Mouse (Mus musculus): ENCODE measurements around the gene Chkb. TPM values are rescaled to one million over a fixed set of nuclear protein-coding genes. Genes with fewer than 3 reads are reported as not detected.

Chkb gene
- 150 and 271 TPM in 2 replicates for polyA plus RNA-seq (2012; ENCODE audit: low replicate concordance)

GRCm38 (mm10) chr15:89429352-89430221, at the start of gene Chkb, which contains the start of the genes C730034F03Rik and Gm44502:
TSS of gene Chkb (minus strand) at chr15:89429908.
TSS of gene C730034F03Rik (plus strand) at chr15:89429589.
TSS of gene Gm44502 (minus strand) at chr15:89429696.

DNA sequence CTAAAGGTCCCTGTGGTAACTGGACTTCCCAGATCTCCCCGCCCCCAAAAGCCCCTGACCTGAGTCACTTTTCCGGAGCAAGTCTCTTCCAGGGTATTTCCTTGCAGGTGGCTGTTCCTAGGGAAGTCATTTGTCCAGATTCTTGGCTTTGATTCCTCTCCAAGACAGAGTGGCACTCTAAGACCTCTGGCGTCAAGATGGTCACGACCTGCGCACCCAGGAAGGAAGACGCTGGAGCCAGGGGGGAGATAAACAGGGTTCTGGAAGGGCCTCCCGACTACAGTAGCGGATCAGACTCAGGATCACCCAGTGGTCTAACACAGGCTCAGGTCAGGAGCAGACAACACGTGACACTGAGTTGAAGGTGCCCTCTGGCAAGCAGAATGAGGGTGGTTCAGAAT, 47.4 kb upstream of the Chkb start, which contains the start of gene Arsa:
TSS of gene Arsa (minus strand) at position 335 of the 401 bp plus-strand sequence.

DNA sequence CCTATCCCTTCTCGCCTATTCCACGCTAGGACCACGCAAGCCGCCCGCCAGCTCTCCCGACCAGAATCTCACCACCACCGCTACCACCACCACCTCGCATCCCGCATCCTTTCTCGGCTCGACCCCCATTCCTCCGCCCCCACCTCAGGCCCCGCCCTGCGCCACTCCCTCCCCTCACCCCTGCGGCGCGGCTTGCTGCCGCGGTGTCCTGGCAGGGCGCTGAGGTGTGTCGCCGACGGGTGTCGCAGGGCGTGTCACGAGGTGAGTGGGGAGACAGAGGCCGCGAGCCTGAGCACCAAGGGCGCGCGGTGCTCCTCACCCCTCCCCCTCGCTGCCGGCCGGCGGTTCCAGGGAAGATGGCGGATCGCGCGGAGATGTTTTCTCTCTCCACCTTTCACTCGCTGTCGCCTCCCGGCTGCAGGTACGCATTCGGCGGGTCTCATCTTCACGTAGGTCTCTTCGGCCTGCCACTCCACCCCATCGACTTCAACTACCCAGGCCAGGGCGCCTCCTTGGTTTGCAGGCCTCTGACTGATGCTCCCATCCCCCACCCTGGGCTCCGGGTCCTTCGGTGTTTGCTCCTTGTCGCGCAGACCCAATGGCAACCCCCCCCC, 24.3 kb upstream of the Chkb start, which contains the start of gene Mapk8ip2:
TSS of gene Mapk8ip2 (plus strand) at position 49 of the 614 bp plus-strand sequence.

GRCm38 (mm10) chr15:89425711-89426121, 4.0 kb downstream of the Chkb start, which contains the start of gene Cpt1b:
TSS of gene Cpt1b (minus strand) at chr15:89425863.

DNA sequence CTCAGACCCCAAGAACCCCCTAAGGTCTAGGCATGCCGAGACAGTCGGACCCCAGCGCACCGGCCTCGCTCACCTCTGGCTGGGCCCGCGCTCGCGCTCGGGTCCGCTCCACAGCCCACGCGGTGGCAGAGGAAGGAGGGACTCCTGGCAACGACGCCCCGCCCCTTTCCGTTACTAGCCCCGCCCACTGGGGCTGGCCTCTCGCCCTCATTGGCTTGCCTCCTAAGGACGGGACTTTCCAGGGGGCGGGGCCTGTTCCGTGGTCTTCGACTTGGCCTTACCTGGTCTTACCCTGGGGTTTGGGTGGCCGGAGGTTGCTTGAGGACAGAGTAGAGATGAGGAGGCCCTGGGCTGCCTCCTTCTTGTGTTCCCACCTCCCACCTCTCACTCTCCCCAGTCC, 19.6 kb downstream of the Chkb start, which contains the start of gene Syce3:
TSS of gene Syce3 (minus strand) at position 386 of the 400 bp plus-strand sequence.

GRCm38 (mm10) chr15:89384617-89385016, 45.1 kb downstream of the Chkb start, which contains the start of gene Klhdc7b:
TSS of gene Klhdc7b (plus strand) at chr15:89384917.

GRCm38 (mm10) chr15:89378831-89379401, 50.8 kb downstream of the Chkb start, which contains the start of gene Odf3b:
TSS of gene Odf3b (minus strand) at chr15:89379282.

DNA sequence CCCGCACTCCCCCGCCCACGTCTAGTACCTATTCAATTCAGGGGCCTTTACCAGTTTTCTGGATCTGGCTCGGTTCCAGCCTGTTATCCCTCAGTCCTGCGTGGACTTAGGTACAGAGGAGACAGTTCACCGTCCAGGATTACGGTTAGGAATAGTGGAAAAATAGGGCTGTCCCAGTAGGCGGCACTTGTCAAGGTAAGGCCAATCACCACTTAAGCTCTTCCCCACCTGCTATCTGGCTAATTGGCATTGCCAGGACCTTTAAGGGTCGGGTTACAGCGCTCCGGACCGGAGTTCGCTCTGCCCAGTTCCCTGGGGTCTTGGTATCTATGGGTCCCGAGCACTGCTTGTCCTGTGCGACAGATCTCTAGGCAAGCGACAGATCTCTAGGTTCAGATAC, 52.8 kb downstream of the Chkb start, which contains the start of gene Tymp:
TSS of gene Tymp (minus strand) at position 83 of the 400 bp plus-strand sequence.

Other genes starting within 250 kb of the Chkb start
- 114 and 275 TPM in 2 replicates for gene Plxnb2, start 249.1 kb downstream of the Chkb start, polyA plus RNA-seq (2012; ENCODE audit: low replicate concordance)
- 28.6 and 33.7 TPM in 2 replicates for gene Dennd6b, start 233.4 kb downstream of the Chkb start, polyA plus RNA-seq (2012; ENCODE audit: low replicate concordance)
- 175 and 371 TPM in 2 replicates for gene Ppp6r2, start 218.4 kb downstream of the Chkb start, polyA plus RNA-seq (2012; ENCODE audit: low replicate concordance)
- 316 and 384 TPM in 2 replicates for gene Sbf1, start 114.6 kb downstream of the Chkb start, polyA plus RNA-seq (2012; ENCODE audit: low replicate concordance)
- gene Adm2, start 107.2 kb downstream of the Chkb start, polyA plus RNA-seq (2012; ENCODE audit: low replicate concordance): 0.31 TPM in 1 of 2 replicates, not detected in the other
- gene Miox, start 95.5 kb downstream of the Chkb start, polyA plus RNA-seq (2012; ENCODE audit: low replicate concordance): not detected in 2 replicates
- 107 and 187 TPM in 2 replicates for gene Lmf2, start 74.2 kb downstream of the Chkb start, polyA plus RNA-seq (2012; ENCODE audit: low replicate concordance)
- 47.9 and 48.1 TPM in 2 replicates for gene Ncaph2, start 74.2 kb downstream of the Chkb start, polyA plus RNA-seq (2012; ENCODE audit: low replicate concordance)
- gene Sco2, start 56.1 kb downstream of the Chkb start, polyA plus RNA-seq (2012; ENCODE audit: low replicate concordance): 35.5 and 46.3 TPM in 2 replicates
- 1.3 and 2.9 TPM in 2 replicates for gene Tymp, start 52.9 kb downstream of the Chkb start, polyA plus RNA-seq (2012; ENCODE audit: low replicate concordance)
- 1.4 and 3.2 TPM in 2 replicates for gene Odf3b, start 50.6 kb downstream of the Chkb start, polyA plus RNA-seq (2012; ENCODE audit: low replicate concordance)
- not detected in 2 replicates for gene Klhdc7b, start 45.0 kb downstream of the Chkb start, polyA plus RNA-seq (2012; ENCODE audit: low replicate concordance)
- not detected in 2 replicates for gene Syce3, start 19.4 kb downstream of the Chkb start, polyA plus RNA-seq (2012; ENCODE audit: low replicate concordance)
- 0.33 and 2.2 TPM in 2 replicates for gene Cpt1b, start 4.0 kb downstream of the Chkb start, polyA plus RNA-seq (2012; ENCODE audit: low replicate concordance)
- 0.24 and 0.42 TPM in 2 replicates for gene C730034F03Rik, start 319 bp downstream of the Chkb start, polyA plus RNA-seq (2012; ENCODE audit: low replicate concordance)
- 0.86 and 3.8 TPM in 2 replicates for gene Gm44502, start 212 bp downstream of the Chkb start, polyA plus RNA-seq (2012; ENCODE audit: low replicate concordance)
- 0.02 TPM in 1 of 2 replicates, not detected in the other for gene Mapk8ip2, start 24.0 kb upstream of the Chkb start, polyA plus RNA-seq (2012; ENCODE audit: low replicate concordance)
- gene Arsa, start 47.5 kb upstream of the Chkb start, polyA plus RNA-seq (2012; ENCODE audit: low replicate concordance): 51.3 and 54.9 TPM in 2 replicates
- 1.6 and 7.3 TPM in 2 replicates for gene Shank3, start 69.7 kb upstream of the Chkb start, polyA plus RNA-seq (2012; ENCODE audit: low replicate concordance)
- 0.08 TPM in 1 of 2 replicates, not detected in the other for gene Acr, start 138.4 kb upstream of the Chkb start, polyA plus RNA-seq (2012; ENCODE audit: low replicate concordance)
- 3.7 and 4.4 TPM in 2 replicates for gene Rabl2, start 162.0 kb upstream of the Chkb start, polyA plus RNA-seq (2012; ENCODE audit: low replicate concordance)

All from hematopoietic multipotent progenitor cell, adult 10-12 weeks (in vitro differentiated cells).